Mouse (Mus musculus) frontal cortex, postnatal 25 days (tissue): ENCODE results near the gene Cyp2c39.
"Not testable (repeated sequence)": the region's sequence is repeated elsewhere in the genome, so short reads cannot be mapped to it uniquely, and the experiment has no call there.

Source experiments
- DNase-seq, 2 experiments: peaks; one replicate each; pipeline ENCODE4 v3.0.0; 2022; ENCODE audit warnings: low spot score in 2 of 2

Gene Cyp2c39

GRCm38 (mm10) chr19:39510534-39510933 lies at the start of gene Cyp2c39:
Gene Cyp2c39, plus strand, starts transcription at chr19:39510862.
- DNase-seq: no peak

GRCm38 (mm10) chr19:39462941-39463340 lies 47.7 kb upstream of the Cyp2c39 start, which contains the start of gene Cyp2c38:
Gene Cyp2c38, minus strand, starts transcription at chr19:39463075.
- no peak for DNase-seq

GRCm38 (mm10) chr19:39463923-39464322 lies 46.7 kb upstream of the Cyp2c39 start:
- no peak for DNase-seq

GRCm38 (mm10) chr19:39483961-39484360 lies 26.7 kb upstream of the Cyp2c39 start:
- not testable (repeated sequence) for DNase-seq

GRCm38 (mm10) chr19:39506341-39506740 lies 4.3 kb upstream of the Cyp2c39 start:
- DNase-seq: no peak

- DNase-seq: no peak
Measured at GRCm38 (mm10) chr19:39509533-39509932, 1.1 kb upstream of the Cyp2c39 start.
